19 mouse cellular contexts compared by ENCODE assay signal in the genomic region with DNA sequence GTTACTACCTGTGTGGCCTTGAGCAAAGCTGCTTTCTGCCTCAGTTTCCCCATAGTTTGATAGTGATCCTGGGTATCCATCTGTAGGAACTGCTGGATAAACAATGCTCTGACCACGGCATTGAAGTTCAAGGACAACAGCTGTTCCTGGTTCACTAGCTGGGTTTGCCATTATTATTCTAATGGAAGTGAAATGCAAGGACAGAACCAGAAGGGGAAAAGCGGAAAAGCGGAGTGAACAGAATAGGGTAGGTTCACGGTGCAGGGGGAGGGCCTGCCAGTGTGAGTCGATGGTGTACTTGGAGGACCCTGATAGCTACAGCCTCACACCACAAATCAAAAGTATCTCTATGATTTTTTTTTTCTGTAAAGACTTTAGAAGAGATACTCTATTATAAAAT.
"Had no signal": no experiment of that assay in that cellular context is flagged by ENCODE, and none has a peak within 500 bp of the region (broad histone marks: within the 10 kb centered on the region; RNA-seq: fewer than 3 reads in every experiment).

No protein-coding gene starts in this region.

- H3K27ac ChIP-seq: liver, embryonic 14.5 days; midbrain, embryonic 10.5 days; midbrain, embryonic 13.5 days; neural tube, embryonic 13.5 days; neural tube, embryonic 15.5 days had no signal

- H3K4me2 ChIP-seq: lung, embryonic 14.5 days; midbrain, embryonic 13.5 days; neural tube, embryonic 13.5 days; neural tube, embryonic 15.5 days had no signal

- H3K4me3 ChIP-seq: midbrain, embryonic 10.5 days; midbrain, embryonic 13.5 days; myocyte; neural tube, embryonic 13.5 days; neural tube, embryonic 15.5 days had no signal

- H3K9ac ChIP-seq: liver, embryonic 14.5 days; lung, embryonic 14.5 days; midbrain, embryonic 13.5 days; neural tube, embryonic 13.5 days; neural tube, embryonic 15.5 days had no signal

- H3K36me3 ChIP-seq: midbrain, embryonic 10.5 days; midbrain, embryonic 13.5 days; neural tube, embryonic 13.5 days; neural tube, embryonic 15.5 days had no signal

- H3K9me3 ChIP-seq: midbrain, embryonic 10.5 days; midbrain, embryonic 13.5 days; neural tube, embryonic 13.5 days; neural tube, embryonic 15.5 days had no signal

- H3K4me1 ChIP-seq: midbrain, embryonic 10.5 days; midbrain, embryonic 13.5 days; neural tube, embryonic 15.5 days had no signal

- DNase-seq: lung, adult 18-20 months; lung, embryonic 14.5 days; lung, postnatal 10 days; lung, postnatal 4 days; retina, postnatal 1 day; right cerebral cortex, adult 18-20 months; right cerebral cortex, postnatal 25 days; right cerebral cortex, postnatal 4 days; spleen, adult 18-20 months; thymus, adult 2 months; thymus, postnatal 14 days; thymus, postnatal 36 days had no signal

- ATAC-seq: midbrain, embryonic 13.5 days; midbrain, embryonic 16.5 days had no signal
